Mouse (Mus musculus): ENCODE measurements around the gene Grip2. TPM values are rescaled to one million over a fixed set of nuclear protein-coding genes. Genes with fewer than 3 reads are reported as not detected.

Gene Grip2
- polyA plus RNA-seq, 1 experiment = not detected

DNA sequence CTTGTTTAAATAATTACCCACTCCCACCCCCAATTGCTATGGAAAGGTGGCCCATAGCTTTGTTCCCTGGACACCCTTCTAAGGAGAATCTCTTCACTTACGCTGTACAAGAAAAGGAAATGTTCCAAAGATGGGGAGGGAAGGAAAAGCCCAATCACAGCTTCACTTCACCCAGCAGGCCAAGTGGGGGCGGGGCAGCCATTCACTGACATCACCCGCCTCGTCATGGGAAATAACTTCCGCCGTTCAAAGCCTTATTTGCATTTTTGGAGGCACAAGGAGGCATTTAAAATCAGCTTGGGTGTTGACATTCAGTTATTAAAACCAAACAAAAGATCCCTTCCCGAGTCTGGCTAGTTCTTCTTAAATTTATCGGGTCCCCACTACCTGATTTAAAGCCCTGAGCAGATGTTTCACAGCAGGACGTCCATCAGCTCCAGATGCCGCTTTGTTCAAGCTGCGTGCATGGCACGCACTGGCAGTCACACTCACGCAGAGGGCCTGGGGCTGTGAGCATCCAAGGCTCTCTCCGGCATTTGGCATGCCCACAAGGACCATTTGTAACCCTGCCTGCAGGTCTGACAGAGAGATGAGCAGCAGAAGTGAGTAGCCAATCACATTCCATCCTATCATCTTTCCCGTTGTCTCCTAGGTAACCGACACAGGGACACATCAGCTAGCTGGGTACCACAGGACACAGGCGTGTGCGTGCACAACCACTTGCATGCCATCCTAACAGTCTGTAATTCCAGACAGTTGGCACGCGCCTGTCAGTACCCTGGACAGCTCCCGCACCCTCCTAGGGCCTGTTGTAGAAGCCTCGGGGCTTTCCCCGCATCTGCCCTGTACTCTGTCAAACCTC lies 12.2 kb upstream of the Grip2 start:
- no peaks in the 10 kb centered on the region for H3K9me3 ChIP-seq
- no peak for TF ChIP-seq GATA1 (IDR thresholded peaks at IDR 0.05; ENCODE audit: borderline replicate concordance, low read length)
- H3K27me3 ChIP-seq (replicated peaks) = peaks cover 81% of the 10 kb centered on the region
- no peaks in the 10 kb centered on the region for H3K36me3 ChIP-seq (replicated peaks; ENCODE audit: low read length)
- H3K4me1 ChIP-seq = peaks cover 6% of the 10 kb centered on the region; the same call in 1 of the 2 replicates
- no peak overlapping the region for H3K4me3 ChIP-seq (replicated peaks)

- H3K4me3 ChIP-seq (replicated peaks) = no peak overlapping the region
- TF ChIP-seq GATA1 (IDR thresholded peaks at IDR 0.05; ENCODE audit: borderline replicate concordance, low read length) (no peak), FLI1 (IDR thresholded peaks at IDR 0.05; ENCODE audit: low read length) (no peak)
- no peaks in the 10 kb centered on the region for H3K9me3 ChIP-seq
- H3K4me1 ChIP-seq = no peaks in the 10 kb centered on the region
- H3K36me3 ChIP-seq (replicated peaks; ENCODE audit: low read length) = no peaks in the 10 kb centered on the region
- H3K27me3 ChIP-seq (replicated peaks) = peaks cover 53% of the 10 kb centered on the region
These were observed 5.9 kb upstream of the Grip2 start for GRCm38 (mm10) chr6:91832863-91833440.

DNA sequence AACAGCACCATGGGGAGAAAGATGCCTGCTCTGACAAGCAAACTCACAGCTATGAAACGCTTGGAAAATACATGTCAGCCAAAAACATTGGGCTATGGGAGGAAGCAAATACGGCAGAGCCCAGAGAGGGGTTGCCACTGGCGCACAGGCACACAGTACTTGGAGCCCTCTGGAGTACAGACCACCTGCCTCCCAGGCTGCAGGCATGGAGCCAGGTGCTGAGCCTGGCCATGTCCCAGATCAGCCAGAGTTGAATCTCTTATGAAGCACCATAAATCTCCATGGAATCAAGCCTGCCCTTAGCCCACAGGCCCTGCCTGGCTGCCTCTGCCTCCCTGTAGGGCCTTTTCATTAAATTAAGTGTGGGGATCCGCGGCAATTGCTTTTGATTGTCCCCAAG lies 876 bp upstream of the Grip2 start:
- no peaks in the 10 kb centered on the region for H3K36me3 ChIP-seq (replicated peaks; ENCODE audit: low read length)
- H3K9me3 ChIP-seq = no peaks in the 10 kb centered on the region
- 0 out of 2 replicates have a peak, but pooled peaks cover 5% of the 10 kb centered on the region for H3K4me1 ChIP-seq
- peaks cover 62% of the 10 kb centered on the region for H3K27me3 ChIP-seq (replicated peaks)
- no peak for TF ChIP-seq FLI1 (IDR thresholded peaks at IDR 0.05; ENCODE audit: low read length)
- no peak for TF ChIP-seq GATA1 (IDR thresholded peaks at IDR 0.05; ENCODE audit: borderline replicate concordance, low read length)
- H3K4me3 ChIP-seq (replicated peaks) = no peak overlapping the region

DNA sequence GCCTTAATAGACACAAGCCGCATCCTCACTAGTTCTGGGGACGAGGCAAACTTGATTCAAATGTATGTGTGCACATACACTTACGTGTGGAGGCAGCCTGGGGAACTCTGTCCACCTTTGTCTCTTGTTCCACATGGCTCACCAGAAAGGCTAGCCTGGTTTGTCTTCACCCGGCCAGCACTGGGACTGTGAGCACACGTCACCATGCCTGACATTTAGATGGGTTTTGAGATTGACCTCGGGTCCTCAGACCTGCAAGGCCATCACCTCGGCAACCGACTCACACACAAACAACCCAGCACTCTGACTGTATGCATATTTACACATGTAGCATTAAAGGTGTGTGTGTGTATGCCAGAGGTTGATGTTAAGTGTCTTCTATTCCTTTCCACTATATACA lies 8.8 kb downstream of the Grip2 start:
- Histone ChIP-seq H3K4me1 (no peaks in the 10 kb centered on the region), H3K9me3 (peaks cover 12% of the 10 kb centered on the region), H3K36me3 (replicated peaks; ENCODE audit: low read length) (no peaks in the 10 kb centered on the region), H3K4me3 (replicated peaks) (no peak overlapping the region), H3K27me3 (replicated peaks) (peaks cover 34% of the 10 kb centered on the region)
- TF ChIP-seq FLI1 (IDR thresholded peaks at IDR 0.05; ENCODE audit: low read length) (no peak), GATA1 (IDR thresholded peaks at IDR 0.05; ENCODE audit: borderline replicate concordance, low read length) (no peak)

GRCm38 (mm10) chr6:91815976-91816375 lies 11.1 kb downstream of the Grip2 start:
- H3K27me3 ChIP-seq (replicated peaks) = peaks cover 39% of the 10 kb centered on the region
- H3K36me3 ChIP-seq (replicated peaks; ENCODE audit: low read length) = no peaks in the 10 kb centered on the region
- TF ChIP-seq GATA1 (IDR thresholded peaks at IDR 0.05; ENCODE audit: borderline replicate concordance, low read length) (no peak), FLI1 (IDR thresholded peaks at IDR 0.05; ENCODE audit: low read length) (no peak)
- no peak overlapping the region for H3K4me3 ChIP-seq (replicated peaks)
- no peaks in the 10 kb centered on the region for H3K4me1 ChIP-seq
- peaks cover 4% of the 10 kb centered on the region for H3K9me3 ChIP-seq

DNA sequence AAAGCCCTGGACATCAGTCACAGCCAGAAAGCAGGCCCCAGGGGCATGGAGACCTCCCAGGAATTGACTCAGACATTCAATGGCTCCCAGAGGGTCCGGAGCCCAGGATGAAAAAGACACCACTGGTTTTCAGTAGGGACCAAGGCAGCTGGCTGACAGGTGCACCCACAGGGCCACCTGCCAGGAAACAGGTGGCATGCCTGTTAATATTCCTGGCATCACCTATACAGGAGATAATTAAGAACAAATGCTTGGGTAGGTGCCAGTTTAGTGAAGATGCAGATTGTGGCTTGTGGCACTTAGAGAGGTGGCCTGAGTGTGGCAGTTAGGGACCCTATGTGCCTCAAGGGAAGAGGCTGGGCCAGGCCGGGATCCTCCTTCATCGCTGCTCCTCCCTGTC lies 13.4 kb downstream of the Grip2 start:
- Histone ChIP-seq H3K4me1 (no peaks in the 10 kb centered on the region), H3K36me3 (replicated peaks; ENCODE audit: low read length) (no peaks in the 10 kb centered on the region), H3K4me3 (replicated peaks) (no peak overlapping the region), H3K27me3 (replicated peaks) (peaks cover 56% of the 10 kb centered on the region), H3K9me3 (no peaks in the 10 kb centered on the region)
- TF ChIP-seq FLI1 (IDR thresholded peaks at IDR 0.05; ENCODE audit: low read length) (no peak), GATA1 (IDR thresholded peaks at IDR 0.05; ENCODE audit: borderline replicate concordance, low read length) (no peak)

DNA sequence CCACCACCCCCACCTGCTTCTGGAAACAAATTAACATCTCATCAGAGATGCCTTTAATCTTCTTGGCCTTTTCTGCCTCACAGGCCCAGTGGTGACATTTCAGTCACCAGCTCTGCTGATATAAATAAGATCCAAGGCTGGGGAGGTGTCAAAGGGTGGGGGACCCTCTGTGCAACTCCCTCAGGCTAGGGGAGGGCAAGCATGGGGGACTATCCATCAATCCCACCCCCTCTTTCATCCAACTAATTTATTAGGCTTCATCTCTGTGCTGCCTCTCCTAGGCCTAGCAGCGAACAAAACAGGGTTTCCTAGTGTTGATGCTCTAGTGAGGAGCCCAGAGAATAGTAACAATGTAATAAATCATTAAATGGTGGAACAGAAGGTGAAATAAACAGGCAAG lies 17.0 kb downstream of the Grip2 start:
- no peaks in the 10 kb centered on the region for H3K9me3 ChIP-seq
- no peak for TF ChIP-seq GATA1 (IDR thresholded peaks at IDR 0.05; ENCODE audit: borderline replicate concordance, low read length)
- TF ChIP-seq FLI1 (IDR thresholded peaks at IDR 0.05; ENCODE audit: low read length) = no peak
- peaks cover 78% of the 10 kb centered on the region for H3K27me3 ChIP-seq (replicated peaks)
- H3K36me3 ChIP-seq (replicated peaks; ENCODE audit: low read length) = no peaks in the 10 kb centered on the region
- H3K4me1 ChIP-seq = peaks cover 12% of the 10 kb centered on the region
- H3K4me3 ChIP-seq (replicated peaks) = no peak overlapping the region

GRCm38 (mm10) chr6:91808022-91808421 lies 19.0 kb downstream of the Grip2 start:
- TF ChIP-seq GATA1 (IDR thresholded peaks at IDR 0.05; ENCODE audit: borderline replicate concordance, low read length) = no peak
- no peak for TF ChIP-seq FLI1 (IDR thresholded peaks at IDR 0.05; ENCODE audit: low read length)

GRCm38 (mm10) chr6:91807169-91807568 lies 19.9 kb downstream of the Grip2 start:
- no peak for TF ChIP-seq FLI1 (IDR thresholded peaks at IDR 0.05; ENCODE audit: low read length)
- TF ChIP-seq GATA1 (IDR thresholded peaks at IDR 0.05; ENCODE audit: borderline replicate concordance, low read length) = no peak
- Histone ChIP-seq H3K36me3 (replicated peaks; ENCODE audit: low read length) (no peaks in the 10 kb centered on the region), H3K4me1 (peaks cover 19% of the 10 kb centered on the region), H3K9me3 (no peaks in the 10 kb centered on the region), H3K27me3 (replicated peaks) (peaks cover 97% of the 10 kb centered on the region), H3K4me3 (replicated peaks) (peak overlapping the region; percentile 14)

More at GRCm38 (mm10) chr6:91808022-91808421, 19.0 kb downstream of the Grip2 start:
- peaks cover 91% of the 10 kb centered on the region for H3K27me3 ChIP-seq (replicated peaks)
- H3K4me1 ChIP-seq = peaks cover 19% of the 10 kb centered on the region
- H3K36me3 ChIP-seq (replicated peaks; ENCODE audit: low read length) = no peaks in the 10 kb centered on the region
- no peaks in the 10 kb centered on the region for H3K9me3 ChIP-seq
- H3K4me3 ChIP-seq (replicated peaks) = no peak overlapping the region

GRCm38 (mm10) chr6:91804177-91804576 lies 22.9 kb downstream of the Grip2 start:
- H3K27me3 ChIP-seq (replicated peaks) = peaks cover 98% of the 10 kb centered on the region
- H3K4me3 ChIP-seq (replicated peaks) = no peak overlapping the region
- no peak for TF ChIP-seq GATA1 (IDR thresholded peaks at IDR 0.05; ENCODE audit: borderline replicate concordance, low read length)
- TF ChIP-seq FLI1 (IDR thresholded peaks at IDR 0.05; ENCODE audit: low read length) = no peak
- H3K9me3 ChIP-seq = no peaks in the 10 kb centered on the region
- H3K36me3 ChIP-seq (replicated peaks; ENCODE audit: low read length) = no peaks in the 10 kb centered on the region
- H3K4me1 ChIP-seq = peaks cover 19% of the 10 kb centered on the region
